8 mouse cellular contexts compared by ENCODE assay signal in genomic region chr9:4308628-4309350, GRCm38 (mm10). TPM values are rescaled to one million over a fixed set of nuclear protein-coding genes. Genes with fewer than 3 reads are reported as not detected.
DNase-seq lines count a peak whose midpoint lies in the region; ATAC-seq and TF ChIP-seq lines count a peak whose summit lies in the region.

No protein-coding gene starts in this region.

- under 1% methylated on average over 36 of the region's 36 CpGs for WGBS in lung, embryonic 15.5 days
- WGBS in embryonic facial prominence, embryonic 11.5 days, result under 1% methylated on average over 36 of the region's 36 CpGs
- under 1% methylated on average over 36 of the region's 36 CpGs for WGBS in intestine, embryonic 14.5 days
- WGBS in midbrain, postnatal 0 days, result under 1% methylated on average over 36 of the region's 36 CpGs

- peak overlapping the region; percentile 82 for H3K27ac ChIP-seq in lung, embryonic 15.5 days
- H3K27ac ChIP-seq in embryonic facial prominence, embryonic 11.5 days (replicated peaks; ENCODE audit: low read depth, low read length), result 0 out of 2 replicates have a peak overlapping the region, but pooled peaks have one; percentile 28
- peak overlapping the region; percentile 88 for H3K27ac ChIP-seq in intestine, embryonic 14.5 days (ENCODE audit: low read depth)
- H3K27ac ChIP-seq in midbrain, postnatal 0 days (ENCODE audit: low read depth, low read length), result peak overlapping the region; percentile 80

- no peak for DNase-seq in lung, postnatal 25 days (ENCODE audit: low spot score)
- DNase-seq in embryonic facial prominence, embryonic 11.5 days (ENCODE audit: low spot score), result peak; percentile 31
- no peak for DNase-seq in intestine, embryonic 14.5 days (ENCODE audit: low spot score)
- peak; percentile 7 for DNase-seq in midbrain, postnatal 0 days (ENCODE audit: low spot score)
- DNase-seq in urinary bladder, adult 18-20 months (ENCODE audit: low spot score in 2 of 2), result no peak
- DNase-seq in gastrocnemius, postnatal 4 days (ENCODE audit: low spot score in 2 of 2), result no peak
- no peak for DNase-seq in left cerebral cortex, adult 18-20 months (ENCODE audit: low spot score in 2 of 2)

- H3K27me3 ChIP-seq in lung, embryonic 15.5 days, result no peaks in the 10 kb centered on the region
- no peaks in the 10 kb centered on the region for H3K27me3 ChIP-seq in embryonic facial prominence, embryonic 11.5 days (ENCODE audit: control insufficient read depth, insufficient read depth, low read length)
- no peaks in the 10 kb centered on the region for H3K27me3 ChIP-seq in intestine, embryonic 14.5 days (replicated peaks; ENCODE audit: control insufficient read depth, insufficient read depth, low read length)
- H3K27me3 ChIP-seq in midbrain, postnatal 0 days (ENCODE audit: insufficient read depth, low read length), result no peaks in the 10 kb centered on the region

- H3K9ac ChIP-seq in lung, embryonic 15.5 days, result peak overlapping the region; percentile 69
- H3K9ac ChIP-seq in embryonic facial prominence, embryonic 11.5 days (replicated peaks; ENCODE audit: low read length), result peak overlapping the region; percentile 68
- H3K9ac ChIP-seq in intestine, embryonic 14.5 days (ENCODE audit: low read length), result peak overlapping the region; percentile 66
- peak overlapping the region; percentile 74 for H3K9ac ChIP-seq in midbrain, postnatal 0 days (replicated peaks; ENCODE audit: low read length, poor library complexity, severe bottlenecking)

- H3K4me2 ChIP-seq in lung, embryonic 15.5 days, result peak overlapping the region; percentile 63
- H3K4me2 ChIP-seq in embryonic facial prominence, embryonic 11.5 days (ENCODE audit: low read depth, low read length), result peak overlapping the region; percentile 57
- peak overlapping the region; percentile 71 for H3K4me2 ChIP-seq in intestine, embryonic 14.5 days (ENCODE audit: low read length)
- H3K4me2 ChIP-seq in midbrain, postnatal 0 days (ENCODE audit: low read depth, low read length, poor library complexity, severe bottlenecking), result peak overlapping the region; percentile 61

- no peaks in the 10 kb centered on the region for H3K9me3 ChIP-seq in lung, embryonic 15.5 days
- H3K9me3 ChIP-seq in embryonic facial prominence, embryonic 11.5 days (replicated peaks; ENCODE audit: control insufficient read depth, low read length), result no peaks in the 10 kb centered on the region
- H3K9me3 ChIP-seq in intestine, embryonic 14.5 days (ENCODE audit: control insufficient read depth, low read length), result no peaks in the 10 kb centered on the region
- H3K9me3 ChIP-seq in midbrain, postnatal 0 days (ENCODE audit: low read length), result no peaks in the 10 kb centered on the region

- TF ChIP-seq CTCF in midbrain, postnatal 0 days (IDR thresholded peaks at IDR 0.05), result no peak

- peak overlapping the region; percentile 82 for H3K4me3 ChIP-seq in lung, embryonic 15.5 days
- H3K4me3 ChIP-seq in embryonic facial prominence, embryonic 11.5 days (ENCODE audit: low read depth, low read length), result peak overlapping the region; percentile 54
- peak overlapping the region; percentile 82 for H3K4me3 ChIP-seq in intestine, embryonic 14.5 days (ENCODE audit: low read depth, low read length)
- peak overlapping the region; percentile 75 for H3K4me3 ChIP-seq in midbrain, postnatal 0 days (ENCODE audit: low read depth, low read length)

- peaks cover 17% of the 10 kb centered on the region for H3K4me1 ChIP-seq in lung, embryonic 15.5 days
- H3K4me1 ChIP-seq in embryonic facial prominence, embryonic 11.5 days (ENCODE audit: control insufficient read depth, insufficient read depth, low read length), result no peaks in the 10 kb centered on the region
- H3K4me1 ChIP-seq in intestine, embryonic 14.5 days (replicated peaks; ENCODE audit: control insufficient read depth, insufficient read depth, low read length), result peaks cover 14% of the 10 kb centered on the region
- H3K4me1 ChIP-seq in midbrain, postnatal 0 days (ENCODE audit: insufficient read depth, low read length), result peaks cover 8% of the 10 kb centered on the region; the same call in 1 of the 2 replicates

- H3K36me3 ChIP-seq in lung, embryonic 15.5 days, result no peaks in the 10 kb centered on the region
- H3K36me3 ChIP-seq in embryonic facial prominence, embryonic 11.5 days (replicated peaks; ENCODE audit: control insufficient read depth, insufficient read depth, low read depth, low read length), result no peaks in the 10 kb centered on the region
- H3K36me3 ChIP-seq in intestine, embryonic 14.5 days (ENCODE audit: control insufficient read depth, insufficient read depth, low read length), result no peaks in the 10 kb centered on the region
- H3K36me3 ChIP-seq in midbrain, postnatal 0 days (ENCODE audit: insufficient read depth, low read length), result no peaks in the 10 kb centered on the region

- peak; percentile 53; the same call in 1 of the 2 replicates for ATAC-seq in lung, embryonic 15.5 days (ENCODE audit: borderline replicate concordance, extremely low read depth, low FRiP score, low TSS enrichment)
- ATAC-seq in embryonic facial prominence, embryonic 11.5 days (replicated peaks; ENCODE audit: insufficient number of reproducible peaks, low FRiP score, low TSS enrichment, low read depth), result peak; percentile 44; the same call in 1 of the 2 replicates
- ATAC-seq in intestine, embryonic 14.5 days (replicated peaks; ENCODE audit: low FRiP score, low TSS enrichment, low read depth), result peak; percentile 67
- peak; percentile 59 for ATAC-seq in midbrain, postnatal 0 days (ENCODE audit: low FRiP score)

RNA-seq across cellular contexts. Expression of gene Aasdhppt, which starts 0.5 kb away (rescaled TPM):
- polyA plus RNA-seq in lung, embryonic 15.5 days (2015; fragmentation: Nextera tagmentation; extraction: Ambion mirVana), result 30.6 and 32.2 TPM in 2 replicates
- polyA plus RNA-seq in embryonic facial prominence, embryonic 11.5 days (2014; fragmentation: Nextera tagmentation; extraction: Ambion mirVana), result 44.3 and 50.7 TPM in 2 replicates
- polyA plus RNA-seq in intestine, embryonic 14.5 days (2014; fragmentation: Nextera tagmentation; extraction: Ambion mirVana), result 31.3 and 31.5 TPM in 2 replicates
- 21.5 and 31.7 TPM in 2 replicates for total RNA-seq in midbrain, postnatal 0 days (2014; rRNA removed)
- polyA plus RNA-seq in midbrain, postnatal 0 days (2015; fragmentation: Nextera tagmentation; extraction: Ambion mirVana), result 29.2 and 29.8 TPM in 2 replicates
- 10 to 100 TPM; 13.1 to 14.0 TPM for total RNA-seq in gastrocnemius, postnatal 4 days (2021)
- 10 to 100 TPM; 25.2 to 28.8 TPM for total RNA-seq in left cerebral cortex, adult 18-20 months (2021)

RNA-seq across cellular contexts. Expression of gene Kbtbd3, which starts 0.8 kb away (rescaled TPM):
- 6.5 and 7.0 TPM in 2 replicates for polyA plus RNA-seq in lung, embryonic 15.5 days (2015; fragmentation: Nextera tagmentation; extraction: Ambion mirVana)
- polyA plus RNA-seq in embryonic facial prominence, embryonic 11.5 days (2014; fragmentation: Nextera tagmentation; extraction: Ambion mirVana), result 6.7 and 7.4 TPM in 2 replicates
- polyA plus RNA-seq in intestine, embryonic 14.5 days (2014; fragmentation: Nextera tagmentation; extraction: Ambion mirVana), result 5.5 and 6.2 TPM in 2 replicates
- total RNA-seq in midbrain, postnatal 0 days (2014; rRNA removed), result 9.8 and 12.3 TPM in 2 replicates
- 9.3 and 9.8 TPM in 2 replicates for polyA plus RNA-seq in midbrain, postnatal 0 days (2015; fragmentation: Nextera tagmentation; extraction: Ambion mirVana)
- total RNA-seq in gastrocnemius, postnatal 4 days (2021), result 1 to 10 TPM; 3.7 to 4.5 TPM
- total RNA-seq in left cerebral cortex, adult 18-20 months (2021), result 10 to 100 TPM; 10.8 to 11.6 TPM

Comparison
In these comparisons a context has a peak if more than half of its experiments do, and no peak if none do; other contexts are left out.
1. H3K27ac ChIP-seq: peak in every context shown above with its lines; median percentile 88 in intestine, embryonic 14.5 days; 82 in lung, embryonic 15.5 days; 80 in midbrain, postnatal 0 days; 28 in embryonic facial prominence, embryonic 11.5 days.
2. DNase-seq: peak in embryonic facial prominence, embryonic 11.5 days (single experiment) and midbrain, postnatal 0 days (single experiment); none in lung, postnatal 25 days (single experiment), intestine, embryonic 14.5 days (single experiment), urinary bladder, adult 18-20 months (0 of 2), gastrocnemius, postnatal 4 days (0 of 2) and left cerebral cortex, adult 18-20 months (0 of 2).
3. Peak in every context shown above with its lines, with median percentiles within 50 percentile points of each other: ATAC-seq, H3K4me2 ChIP-seq, H3K4me3 ChIP-seq and H3K9ac ChIP-seq.